Comparison of ENCODE assay signal across 16 mouse cellular contexts in genomic region chr17:37084632-37085031, GRCm38 (mm10). TPM values are rescaled to one million over a fixed set of nuclear protein-coding genes. Genes with fewer than 3 reads are reported as not detected.
DNase-seq lines count a peak whose midpoint lies in the region; ATAC-seq and TF ChIP-seq lines count a peak whose summit lies in the region.
"Had no signal": no experiment of that assay in that cellular context is flagged by ENCODE, and none has a peak within 500 bp of the region (broad histone marks: within the 10 kb centered on the region; RNA-seq: fewer than 3 reads in every experiment).

No protein-coding gene starts in this region.

- DNase-seq in 416B (ENCODE audit: low read depth), result peak; percentile 11
- DNase-seq in thymus, postnatal 0 days (ENCODE audit: low spot score), result no peak
- DNase-seq in embryo, embryonic 9.5 days (ENCODE audit: extremely low spot score), result no peak
- DNase-seq: adrenal gland, postnatal 14 days; cerebellum, adult 8-10 months; heart, postnatal 36 days; lung, postnatal 10 days; thymus, postnatal 36 days had no signal

- no peak for ATAC-seq in intestine, postnatal 0 days
- no peak for ATAC-seq in intestine, embryonic 15.5 days
- ATAC-seq: forebrain, embryonic 15.5 days had no signal

- WGBS in intestine, postnatal 0 days, result 72% methylated on average over 5 of the region's 5 CpGs
- 70% methylated on average over 5 of the region's 5 CpGs for WGBS in intestine, embryonic 15.5 days

- H3K4me2 ChIP-seq in intestine, postnatal 0 days (replicated peaks; ENCODE audit: low read depth), result no peak overlapping the region
- H3K4me2 ChIP-seq in intestine, embryonic 15.5 days (replicated peaks), result no peak overlapping the region
- H3K4me2 ChIP-seq: forebrain, embryonic 15.5 days; kidney, embryonic 15.5 days; stomach, embryonic 15.5 days had no signal

- no peaks in the 10 kb centered on the region for H3K9me3 ChIP-seq in intestine, postnatal 0 days (ENCODE audit: control insufficient read depth)
- no peaks in the 10 kb centered on the region for H3K9me3 ChIP-seq in intestine, embryonic 15.5 days
- H3K9me3 ChIP-seq in ES-Bruce4 (replicated peaks; ENCODE audit: control insufficient read depth, insufficient read depth, low read length, poor library complexity, severe bottlenecking), result no peaks in the 10 kb centered on the region
- H3K9me3 ChIP-seq: forebrain, embryonic 15.5 days; kidney, embryonic 15.5 days; stomach, embryonic 15.5 days had no signal

- no peaks in the 10 kb centered on the region for H3K27me3 ChIP-seq in intestine, postnatal 0 days (replicated peaks; ENCODE audit: control insufficient read depth, insufficient read depth, low read length)
- H3K27me3 ChIP-seq in intestine, embryonic 15.5 days (replicated peaks), result no peaks in the 10 kb centered on the region
- H3K27me3 ChIP-seq in ES-Bruce4 (ENCODE audit: control insufficient read depth, insufficient read depth, low read length, poor library complexity, severe bottlenecking), result no peaks in the 10 kb centered on the region
- H3K27me3 ChIP-seq: forebrain, embryonic 15.5 days; kidney, embryonic 15.5 days; stomach, embryonic 15.5 days had no signal

- no peak overlapping the region for H3K4me3 ChIP-seq in intestine, postnatal 0 days (ENCODE audit: low read depth, low read length)
- no peak overlapping the region for H3K4me3 ChIP-seq in intestine, embryonic 15.5 days (replicated peaks)
- H3K4me3 ChIP-seq in ES-Bruce4 (ENCODE audit: low read depth, low read length), result no peak overlapping the region
- no peak overlapping the region for H3K4me3 ChIP-seq in cortical plate, adult 2 months (ENCODE audit: insufficient read depth, low read length)
- H3K4me3 ChIP-seq: forebrain, embryonic 15.5 days; kidney, embryonic 15.5 days; stomach, embryonic 15.5 days had no signal

- no peak overlapping the region for H3K27ac ChIP-seq in intestine, postnatal 0 days (ENCODE audit: low read depth, low read length)
- no peak overlapping the region for H3K27ac ChIP-seq in intestine, embryonic 15.5 days
- no peak overlapping the region for H3K27ac ChIP-seq in ES-Bruce4 (ENCODE audit: insufficient read depth, low read length)
- H3K27ac ChIP-seq in cortical plate, adult 2 months (ENCODE audit: insufficient read depth, low read length), result no peak overlapping the region
- H3K27ac ChIP-seq: forebrain, embryonic 15.5 days; kidney, embryonic 15.5 days; stomach, embryonic 15.5 days had no signal

- no peak for TF ChIP-seq EP300 in ES-Bruce4 (IDR thresholded peaks at IDR 0.05; ENCODE audit: insufficient read depth, low read depth, low read length)

- peak; percentile 54 for TF ChIP-seq CTCF in intestine, postnatal 0 days (IDR thresholded peaks at IDR 0.05; ENCODE audit: low read depth)
- peak; percentile 7 for TF ChIP-seq CTCF in ES-Bruce4 (IDR thresholded peaks at IDR 0.05; ENCODE audit: low read depth, low read length)
- peak; percentile 6; the same call in 1 of the 2 replicates for TF ChIP-seq CTCF in cortical plate, adult 2 months (IDR thresholded peaks at IDR 0.05; ENCODE audit: extremely low read depth, insufficient read depth, low read length)

- H3K4me1 ChIP-seq in intestine, postnatal 0 days (replicated peaks; ENCODE audit: control insufficient read depth, insufficient read depth, low read length), result no peaks in the 10 kb centered on the region
- H3K4me1 ChIP-seq in intestine, embryonic 15.5 days (replicated peaks), result no peaks in the 10 kb centered on the region
- H3K4me1 ChIP-seq in ES-Bruce4 (ENCODE audit: control insufficient read depth, insufficient read depth, low read length), result peaks cover 6% of the 10 kb centered on the region
- no peaks in the 10 kb centered on the region for H3K4me1 ChIP-seq in cortical plate, adult 2 months (ENCODE audit: control insufficient read depth, insufficient read depth, low read length)
- H3K4me1 ChIP-seq: stomach, embryonic 15.5 days had no signal

- TF ChIP-seq POLR2A in ES-Bruce4 (IDR thresholded peaks at IDR 0.05; ENCODE audit: insufficient read depth, low read length), result no peak
- no peak for TF ChIP-seq POLR2A in cortical plate, adult 2 months (IDR thresholded peaks at IDR 0.05; ENCODE audit: extremely low read depth, insufficient read depth, low read length)

- no peaks in the 10 kb centered on the region for H3K36me3 ChIP-seq in intestine, postnatal 0 days (ENCODE audit: control insufficient read depth, insufficient read depth)
- H3K36me3 ChIP-seq in intestine, embryonic 15.5 days, result no peaks in the 10 kb centered on the region
- H3K36me3 ChIP-seq in ES-Bruce4 (ENCODE audit: control insufficient read depth, insufficient read depth, low read length, poor library complexity, severe bottlenecking), result no peaks in the 10 kb centered on the region
- H3K36me3 ChIP-seq: forebrain, embryonic 15.5 days; kidney, embryonic 15.5 days; stomach, embryonic 15.5 days had no signal

- H3K9ac ChIP-seq in intestine, postnatal 0 days (ENCODE audit: low read depth, low read length), result no peak overlapping the region
- H3K9ac ChIP-seq in intestine, embryonic 15.5 days, result no peak overlapping the region
- no peak overlapping the region for H3K9ac ChIP-seq in ES-Bruce4 (ENCODE audit: low read depth, poor library complexity, severe bottlenecking)
- H3K9ac ChIP-seq: forebrain, embryonic 15.5 days; kidney, embryonic 15.5 days; stomach, embryonic 15.5 days had no signal

RNA-seq across cellular contexts. Expression of gene Olfr90, which starts 3.7 kb away (rescaled TPM):
- not detected in 2 replicates for polyA plus RNA-seq in intestine, postnatal 0 days (2015; fragmentation: Nextera tagmentation; extraction: Ambion mirVana)
- polyA plus RNA-seq in intestine, embryonic 15.5 days (2015; fragmentation: Nextera tagmentation; extraction: Ambion mirVana), result 0.08 TPM in 1 of 2 replicates, not detected in the other
- polyA plus RNA-seq in ES-Bruce4 (2011; ENCODE audit: insufficient read depth, insufficient read length, low read depth, missing spikeins), result 0.22 TPM in 1 of 2 replicates, not detected in the other
- not detected in 2 replicates for polyA plus RNA-seq in cortical plate, adult 2 months (2012; rRNA removed)
- not detected in 2 replicates for polyA plus RNA-seq in thymus, postnatal 0 days (2015; fragmentation: Nextera tagmentation; extraction: Ambion mirVana)
- polyA plus RNA-seq: forebrain, embryonic 15.5 days; liver, adult 2 months; stomach, embryonic 15.5 days had no signal

RNA-seq across cellular contexts. Expression of gene Olfr91, which starts 13.4 kb away (rescaled TPM):
- polyA plus RNA-seq in intestine, postnatal 0 days (2015; fragmentation: Nextera tagmentation; extraction: Ambion mirVana), result not detected in 2 replicates
- polyA plus RNA-seq in intestine, embryonic 15.5 days (2015; fragmentation: Nextera tagmentation; extraction: Ambion mirVana), result not detected in 2 replicates
- not detected in 2 replicates for polyA plus RNA-seq in ES-Bruce4 (2011; ENCODE audit: insufficient read depth, insufficient read length, low read depth, missing spikeins)
- not detected in 2 replicates for polyA plus RNA-seq in cortical plate, adult 2 months (2012; rRNA removed)
- not detected in 2 replicates for polyA plus RNA-seq in thymus, postnatal 0 days (2015; fragmentation: Nextera tagmentation; extraction: Ambion mirVana)
- polyA plus RNA-seq: forebrain, embryonic 15.5 days; kidney, embryonic 15.5 days; liver, adult 2 months; stomach, embryonic 15.5 days had no signal

RNA-seq across cellular contexts. Expression of gene Olfr92, which starts 35.3 kb away (rescaled TPM):
- polyA plus RNA-seq in intestine, postnatal 0 days (2015; fragmentation: Nextera tagmentation; extraction: Ambion mirVana), result not detected in 2 replicates
- not detected in 2 replicates for polyA plus RNA-seq in intestine, embryonic 15.5 days (2015; fragmentation: Nextera tagmentation; extraction: Ambion mirVana)
- not detected in 2 replicates for polyA plus RNA-seq in ES-Bruce4 (2011; ENCODE audit: insufficient read depth, insufficient read length, low read depth, missing spikeins)
- not detected in 2 replicates for polyA plus RNA-seq in cortical plate, adult 2 months (2012; rRNA removed)
- not detected in 2 replicates for polyA plus RNA-seq in thymus, postnatal 0 days (2015; fragmentation: Nextera tagmentation; extraction: Ambion mirVana)
- polyA plus RNA-seq: forebrain, embryonic 15.5 days; kidney, embryonic 15.5 days; liver, adult 2 months; stomach, embryonic 15.5 days had no signal

RNA-seq across cellular contexts. Expression of gene Gabbr1, which starts 38.9 kb away (rescaled TPM):
- polyA plus RNA-seq in intestine, postnatal 0 days (2015; fragmentation: Nextera tagmentation; extraction: Ambion mirVana), result 4.1 and 4.4 TPM in 2 replicates
- 6.0 and 7.6 TPM in 2 replicates for polyA plus RNA-seq in intestine, embryonic 15.5 days (2015; fragmentation: Nextera tagmentation; extraction: Ambion mirVana)
- polyA plus RNA-seq in ES-Bruce4 (2011; ENCODE audit: insufficient read depth, insufficient read length, low read depth, missing spikeins), result 163 and 180 TPM in 2 replicates
- 481 and 483 TPM in 2 replicates for polyA plus RNA-seq in cortical plate, adult 2 months (2012; rRNA removed)
- polyA plus RNA-seq in thymus, postnatal 0 days (2015; fragmentation: Nextera tagmentation; extraction: Ambion mirVana), result 2.4 and 6.8 TPM in 2 replicates
